Mouse (Mus musculus): ENCODE measurements at regions not wholly inside any gene's neighbourhood (a gene's known extent, or its start where the extent isn't known, plus 50 kb on each side); places are given as distances from the start of the nearest gene placed in this dataset.
A peak's percentile ranks its signal among the peaks of the same experiment; 100 is the strongest.

- no peak for DNase-seq
Measured at GRCm38 (mm10) chrX:158920217-158920616, 289.9 kb upstream of the Rps6ka3 start.

- peak; percentile 4 for DNase-seq
Measured at GRCm38 (mm10) chrX:158921424-158921823, 288.7 kb upstream of the Rps6ka3 start.

- DNase-seq, result peak; percentile 86
Measured at GRCm38 (mm10) chrX:158921838-158922450, 288.2 kb upstream of the Rps6ka3 start.

GRCm38 (mm10) chrX:158923081-158923561 lies 287.0 kb upstream of the Rps6ka3 start:
- peak; percentile 17 for DNase-seq

- DNase-seq, result no peak
Measured at GRCm38 (mm10) chrX:158923657-158924489, 286.2 kb upstream of the Rps6ka3 start.

- no peak for DNase-seq
Measured at GRCm38 (mm10) chrX:158924490-158925398, 285.4 kb upstream of the Rps6ka3 start.

GRCm38 (mm10) chrX:158931864-158932263 lies 278.2 kb upstream of the Rps6ka3 start:
- no peak for DNase-seq

- DNase-seq, result no peak
Measured at GRCm38 (mm10) chrX:158947191-158947590, 262.9 kb upstream of the Rps6ka3 start.

- no peak for DNase-seq
Measured at GRCm38 (mm10) chrX:158971726-158972125, 238.4 kb upstream of the Rps6ka3 start.

GRCm38 (mm10) chrX:158976648-158977047 lies 233.5 kb upstream of the Rps6ka3 start:
- DNase-seq, result no peak

GRCm38 (mm10) chrX:158984721-158985120 lies 225.4 kb upstream of the Rps6ka3 start:
- DNase-seq, result no peak

GRCm38 (mm10) chrX:158987676-158988075 lies 222.4 kb upstream of the Rps6ka3 start:
- DNase-seq, result no peak

GRCm38 (mm10) chrX:159018955-159019354 lies 191.2 kb upstream of the Rps6ka3 start:
- no peak for DNase-seq

GRCm38 (mm10) chrX:159026311-159026710 lies 183.8 kb upstream of the Rps6ka3 start:
- no peak for DNase-seq

GRCm38 (mm10) chrX:159031927-159032326 lies 178.2 kb upstream of the Rps6ka3 start:
- DNase-seq, result no peak

GRCm38 (mm10) chrX:159043432-159043831 lies 166.7 kb upstream of the Rps6ka3 start:
- DNase-seq, result peak; percentile 44

GRCm38 (mm10) chrX:159047876-159048275 lies 162.2 kb upstream of the Rps6ka3 start:
- DNase-seq, result no peak

- no peak for DNase-seq
Measured at GRCm38 (mm10) chrX:159055689-159056461, 154.2 kb upstream of the Rps6ka3 start.

- DNase-seq, result no peak
Measured at GRCm38 (mm10) chrX:159056462-159056805, 153.7 kb upstream of the Rps6ka3 start.

GRCm38 (mm10) chrX:159058931-159059330 lies 151.2 kb upstream of the Rps6ka3 start:
- no peak for DNase-seq

- DNase-seq, result no peak
Measured at GRCm38 (mm10) chrX:159061322-159061721, 148.8 kb upstream of the Rps6ka3 start.

GRCm38 (mm10) chrX:159066212-159066611 lies 143.9 kb upstream of the Rps6ka3 start:
- no peak for DNase-seq

Data from right cerebral cortex, postnatal 4 days (tissue).